Mouse (Mus musculus) hindbrain, embryonic 16.5 days (tissue): ENCODE data around the gene Ppp6c. TPM values are rescaled to one million over a fixed set of nuclear protein-coding genes. Genes with fewer than 3 reads are reported as not detected.

Source experiments
- ATAC-seq: fragments of 200-750 bp; cut with Nextera tagmentation; 2 replicates; pipeline ENCODE4 v1.8.0; 2017; ENCODE audit warnings: moderate TSS enrichment, moderate library complexity
- H3K27ac ChIP-seq: fragments of 300-500 bp; sonication (generic); 2 replicates; pipeline ENCODE4 v1.5.1; 2014; ENCODE audit warnings: low read depth, mild to moderate bottlenecking, control low read depth, low read length, moderate library complexity
- H3K27me3 ChIP-seq: fragments of 300-500 bp; sonication (generic); replicated peaks from 2 replicates; pipeline ENCODE4 v1.6.1; 2014; ENCODE audit warnings: low read length; ENCODE audit not compliant: control insufficient read depth, insufficient read depth
- H3K36me3 ChIP-seq: fragments of 300-500 bp; sonication (generic); 2 replicates; pipeline ENCODE4 v1.6.1; 2014; ENCODE audit warnings: mild to moderate bottlenecking, low read length, moderate library complexity, mixed read lengths; ENCODE audit not compliant: control insufficient read depth, insufficient read depth
- H3K4me1 ChIP-seq: fragments of 300-500 bp; sonication (generic); 2 replicates; pipeline ENCODE4 v1.6.1; 2014; ENCODE audit warnings: low read depth, low read length; ENCODE audit not compliant: control insufficient read depth, insufficient read depth
- H3K4me2 ChIP-seq: fragments of 300-500 bp; sonication (generic); 2 replicates; pipeline ENCODE4 v1.6.1; 2014; ENCODE audit warnings: mild to moderate bottlenecking, low read length, control low read depth, moderate library complexity
- H3K4me3 ChIP-seq: fragments of 300-500 bp; sonication (generic); 2 replicates; pipeline ENCODE4 v1.5.1; 2014; ENCODE audit warnings: mild to moderate bottlenecking, low read length, control low read depth, moderate library complexity
- H3K9ac ChIP-seq: fragments of 300-500 bp; sonication (generic); 2 replicates; pipeline ENCODE4 v1.6.1; 2014; ENCODE audit warnings: low read depth, mild to moderate bottlenecking, control low read depth, low read length, moderate library complexity
- H3K9me3 ChIP-seq: fragments of 300-500 bp; sonication (generic); 2 replicates; pipeline ENCODE4 v1.6.1; 2014; ENCODE audit warnings: mild to moderate bottlenecking, low read length, moderate library complexity; ENCODE audit not compliant: control insufficient read depth
- WGBS: fragments of 180-500 bp; shearing (Covaris S2); extraction: QIAGEN DNeasy Blood & Tissue Kit; methylation state at CpG from one replicate; pipeline ENCODE4 v1.1.7; 2014; 5-methylcytosine and 5-hydroxymethylcytosine counted together
- polyA plus RNA-seq: library from polyadenylated mRNA; unstranded; fragments of >200 nt; fragmentation: Nextera tagmentation; extraction: Ambion mirVana; gene quantifications from 2 replicates; pipeline ENCODE4 v1.2.1, GENCODE M21; 2015

The Ppp6c gene
- polyA plus RNA-seq, 1 experiment from 2014 or later: 69.3 TPM

GRCm38 (mm10) chr2:39157916-39158315 is 68.3 kb downstream of the Ppp6c start:
- no peak overlapping the region for H3K4me2 ChIP-seq
- H3K4me3 ChIP-seq: no peak overlapping the region
- H3K4me1 ChIP-seq: no peaks in the 10 kb centered on the region
- 71% methylated on average over 1 of the region's 1 CpGs for WGBS
- no peak overlapping the region for H3K9ac ChIP-seq
- no peak for ATAC-seq
- no peaks in the 10 kb centered on the region for H3K36me3 ChIP-seq
- no peak overlapping the region for H3K27ac ChIP-seq
- H3K27me3 ChIP-seq: no peaks in the 10 kb centered on the region
- H3K9me3 ChIP-seq: no peaks in the 10 kb centered on the region

GRCm38 (mm10) chr2:39156821-39157220 is 69.4 kb downstream of the Ppp6c start:
- Histone ChIP-seq H3K4me2 (no peak overlapping the region), H3K9ac (no peak overlapping the region), H3K9me3 (no peaks in the 10 kb centered on the region), H3K27ac (no peak overlapping the region), H3K4me1 (no peaks in the 10 kb centered on the region), H3K4me3 (no peak overlapping the region), H3K27me3 (no peaks in the 10 kb centered on the region), H3K36me3 (no peaks in the 10 kb centered on the region)
- no peak for ATAC-seq
- 61% methylated on average over 1 of the region's 1 CpGs for WGBS

- Histone ChIP-seq H3K27me3 (no peaks in the 10 kb centered on the region), H3K4me3 (no peak overlapping the region), H3K4me1 (no peaks in the 10 kb centered on the region), H3K4me2 (no peak overlapping the region), H3K9ac (no peak overlapping the region), H3K36me3 (no peaks in the 10 kb centered on the region), H3K9me3 (no peaks in the 10 kb centered on the region), H3K27ac (no peak overlapping the region)
- ATAC-seq: no peak
- WGBS: 78% methylated on average over 2 of the region's 2 CpGs
These were observed 75.3 kb downstream of the Ppp6c start for GRCm38 (mm10) chr2:39150943-39151342.

GRCm38 (mm10) chr2:39148075-39148474 is 78.2 kb downstream of the Ppp6c start:
- H3K4me3 ChIP-seq: no peak overlapping the region
- H3K4me1 ChIP-seq: no peaks in the 10 kb centered on the region
- no peak overlapping the region for H3K4me2 ChIP-seq
- no peaks in the 10 kb centered on the region for H3K27me3 ChIP-seq
- no peaks in the 10 kb centered on the region for H3K36me3 ChIP-seq
- no peak overlapping the region for H3K9ac ChIP-seq
- ATAC-seq: no peak
- no peaks in the 10 kb centered on the region for H3K9me3 ChIP-seq
- no peak overlapping the region for H3K27ac ChIP-seq
- 76% methylated on average over 2 of the region's 2 CpGs for WGBS

DNA sequence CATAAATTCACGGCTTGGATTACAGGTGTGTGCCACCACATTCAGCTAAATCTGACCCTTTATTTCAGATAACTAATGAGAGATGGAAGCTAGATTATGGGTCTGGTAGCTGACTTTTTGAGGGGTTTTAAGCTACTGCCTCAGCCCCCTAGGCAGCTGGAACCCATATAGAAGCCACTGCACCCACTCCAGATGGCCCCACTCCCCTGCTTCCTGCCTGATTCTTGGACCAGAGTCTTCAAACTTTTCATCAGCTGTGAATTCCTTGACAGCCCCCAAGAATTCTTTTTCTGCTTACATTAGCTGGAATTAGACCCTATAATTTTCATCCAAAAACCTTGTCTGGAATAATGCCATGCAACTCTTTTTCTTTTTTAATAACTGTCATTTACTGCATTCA is 79.8 kb downstream of the Ppp6c start:
- H3K4me3 ChIP-seq: no peak overlapping the region
- WGBS: 100% methylated on average over 1 of the region's 1 CpGs
- no peak for ATAC-seq
- H3K36me3 ChIP-seq: no peaks in the 10 kb centered on the region
- no peak overlapping the region for H3K9ac ChIP-seq
- H3K4me2 ChIP-seq: no peak overlapping the region
- H3K27ac ChIP-seq: no peak overlapping the region
- no peaks in the 10 kb centered on the region for H3K27me3 ChIP-seq
- H3K4me1 ChIP-seq: no peaks in the 10 kb centered on the region
- H3K9me3 ChIP-seq: no peaks in the 10 kb centered on the region

Other genes starting within 250 kb of the Ppp6c start
- 1.5 and 1.7 TPM in 2 replicates for gene Wdr38, start 229.0 kb downstream of the Ppp6c start, polyA plus RNA-seq
- gene Arpc5l, start 221.1 kb downstream of the Ppp6c start, polyA plus RNA-seq: 140 and 152 TPM in 2 replicates
- 497 and 554 TPM in 2 replicates for gene Rpl35, start 220.8 kb downstream of the Ppp6c start, polyA plus RNA-seq
- gene Golga1, start 160.9 kb downstream of the Ppp6c start, polyA plus RNA-seq: 27.1 and 30.2 TPM in 2 replicates
- gene Scai, start 35.7 kb downstream of the Ppp6c start, polyA plus RNA-seq: 15.2 and 17.5 TPM in 2 replicates